Mouse (Mus musculus): ENCODE results near the gene Nkap. TPM values are rescaled to one million over a fixed set of nuclear protein-coding genes. Genes with fewer than 3 reads are reported as not detected.
A peak's percentile ranks its signal among the peaks of the same experiment; 100 is the strongest.
"Not testable (repeated sequence)": the region's sequence is repeated elsewhere in the genome, so short reads cannot be mapped to it uniquely, and the experiment has no call there.

The Nkap gene
- 23.9 and 25.7 TPM in 2 replicates for polyA plus RNA-seq (2016; fragmentation: Nextera tagmentation; extraction: Ambion mirVana)

GRCm38 (mm10) chrX:37126671-37127358, at the start of gene Nkap:
Gene Nkap (plus strand): TSS chrX:37126795.
- Histone ChIP-seq H3K27me3 (no peaks in the 10 kb centered on the region), H3K4me2 (replicated peaks) (peak within 1 kb of the TSS; percentile 54), H3K4me1 (peaks cover 10% of the 10 kb centered on the region), H3K36me3 (no peaks in the 10 kb centered on the region), H3K9ac (peak within 1 kb of the TSS; percentile 79), H3K4me3 (peak within 1 kb of the TSS; percentile 58), H3K27ac (peak within 1 kb of the TSS; percentile 81), H3K9me3 (replicated peaks) (no peaks in the 10 kb centered on the region)
- ATAC-seq (ENCODE audit: low FRiP score) = peak; percentile 89
- WGBS = 21% methylated on average over 55 of the region's 58 CpGs

GRCm38 (mm10) chrX:37080345-37080744, 46.2 kb upstream of the Nkap start:
- not testable (repeated sequence) for H3K9me3 ChIP-seq (replicated peaks); H3K27ac ChIP-seq; ATAC-seq (ENCODE audit: low FRiP score); H3K36me3 ChIP-seq; H3K4me1 ChIP-seq; H3K4me2 ChIP-seq (replicated peaks); H3K9ac ChIP-seq; H3K4me3 ChIP-seq; H3K27me3 ChIP-seq
- 62% methylated on average over 4 of the region's 4 CpGs for WGBS

GRCm38 (mm10) chrX:37081194-37081593, 45.4 kb upstream of the Nkap start:
- Histone ChIP-seq H3K4me1 (peaks cover 10% of the 10 kb centered on the region; the same call in 1 of the 2 replicates), H3K36me3 (peaks cover 8% of the 10 kb centered on the region; the same call in 1 of the 2 replicates), H3K27ac (no peak overlapping the region), H3K9ac (no peak overlapping the region), H3K4me2 (replicated peaks) (no peak overlapping the region), H3K27me3 (no peaks in the 10 kb centered on the region), H3K4me3 (no peak overlapping the region), H3K9me3 (replicated peaks) (no peaks in the 10 kb centered on the region)
- 55% methylated on average over 6 of the region's 6 CpGs for WGBS
- no peak for ATAC-seq (ENCODE audit: low FRiP score)

- peak overlapping the region; percentile 64 for H3K4me2 ChIP-seq (replicated peaks)
- peaks cover 8% of the 10 kb centered on the region; the same call in 1 of the 2 replicates for H3K36me3 ChIP-seq
- ATAC-seq (ENCODE audit: low FRiP score) = peak; percentile 15; the same call in 1 of the 2 replicates
- 18% methylated on average over 19 of the region's 19 CpGs for WGBS
- no peaks in the 10 kb centered on the region for H3K27me3 ChIP-seq
- no peaks in the 10 kb centered on the region for H3K9me3 ChIP-seq (replicated peaks)
- peak overlapping the region; percentile 73 for H3K9ac ChIP-seq
- H3K4me3 ChIP-seq = peak overlapping the region; percentile 53
- H3K27ac ChIP-seq = peak overlapping the region; percentile 86
- H3K4me1 ChIP-seq = peaks cover 10% of the 10 kb centered on the region; the same call in 1 of the 2 replicates
Measured at GRCm38 (mm10) chrX:37084318-37084926, 42.2 kb upstream of the Nkap start.

- peak within 1 kb of the TSS; percentile 64 for H3K4me2 ChIP-seq (replicated peaks)
Measured at GRCm38 (mm10) chrX:37084927-37085660, 41.5 kb upstream of the Nkap start, which contains the start of gene Rpl39. Gene Rpl39 (minus strand): TSS chrX:37085402.

GRCm38 (mm10) chrX:37085665-37086064, 40.9 kb upstream of the Nkap start:
- Histone ChIP-seq H3K27me3 (no peaks in the 10 kb centered on the region), H3K4me1 (peaks cover 10% of the 10 kb centered on the region; the same call in 1 of the 2 replicates), H3K36me3 (peaks cover 8% of the 10 kb centered on the region; the same call in 1 of the 2 replicates), H3K9me3 (replicated peaks) (no peaks in the 10 kb centered on the region), H3K27ac (peak overlapping the region; percentile 86), H3K4me3 (peak overlapping the region; percentile 53), H3K9ac (no peak overlapping the region), H3K4me2 (replicated peaks) (peak overlapping the region; percentile 42)
- WGBS = 22% methylated on average over 9 of the region's 9 CpGs
- no peak; the same call in 1 of the 2 replicates for ATAC-seq (ENCODE audit: low FRiP score)

More at GRCm38 (mm10) chrX:37084927-37085660, 41.5 kb upstream of the Nkap start, which contains the start of gene Rpl39:
- 19% methylated on average over 38 of the region's 38 CpGs for WGBS
- Histone ChIP-seq H3K27ac (peak within 1 kb of the TSS; percentile 86), H3K4me3 (peak within 1 kb of the TSS; percentile 53), H3K36me3 (peaks cover 8% of the 10 kb centered on the region; the same call in 1 of the 2 replicates), H3K4me1 (peaks cover 10% of the 10 kb centered on the region; the same call in 1 of the 2 replicates), H3K9me3 (replicated peaks) (no peaks in the 10 kb centered on the region), H3K9ac (peak within 1 kb of the TSS; percentile 73), H3K27me3 (no peaks in the 10 kb centered on the region)
- ATAC-seq (ENCODE audit: low FRiP score) = peak; percentile 96

- no peak overlapping the region for H3K4me2 ChIP-seq (replicated peaks)
- no peak overlapping the region for H3K27ac ChIP-seq
- WGBS = 79% methylated on average over 1 of the region's 1 CpGs
- H3K4me3 ChIP-seq = no peak overlapping the region
- ATAC-seq (ENCODE audit: low FRiP score) = no peak
- H3K9ac ChIP-seq = no peak overlapping the region
- H3K36me3 ChIP-seq = 0 out of 2 replicates have a peak, but pooled peaks cover 3% of the 10 kb centered on the region
- H3K4me1 ChIP-seq = no peaks in the 10 kb centered on the region
- no peaks in the 10 kb centered on the region for H3K9me3 ChIP-seq (replicated peaks)
- no peaks in the 10 kb centered on the region for H3K27me3 ChIP-seq
Measured at GRCm38 (mm10) chrX:37088778-37089177, 37.8 kb upstream of the Nkap start.

- no peak overlapping the region for H3K4me3 ChIP-seq
- H3K9me3 ChIP-seq (replicated peaks) = no peaks in the 10 kb centered on the region
- 88% methylated on average over 3 of the region's 3 CpGs for WGBS
- H3K4me1 ChIP-seq = no peaks in the 10 kb centered on the region
- H3K27ac ChIP-seq = no peak overlapping the region
- H3K36me3 ChIP-seq = 0 out of 2 replicates have a peak, but pooled peaks cover 3% of the 10 kb centered on the region
- H3K4me2 ChIP-seq (replicated peaks) = no peak overlapping the region
- H3K27me3 ChIP-seq = no peaks in the 10 kb centered on the region
- no peak for ATAC-seq (ENCODE audit: low FRiP score)
- no peak overlapping the region for H3K9ac ChIP-seq
Measured at GRCm38 (mm10) chrX:37091457-37091856, 35.1 kb upstream of the Nkap start.

GRCm38 (mm10) chrX:37095106-37095768, 31.4 kb upstream of the Nkap start:
- H3K9ac ChIP-seq = no peak overlapping the region
- no peaks in the 10 kb centered on the region for H3K4me1 ChIP-seq
- WGBS = 91% methylated on average over 11 of the region's 11 CpGs
- H3K4me3 ChIP-seq = no peak overlapping the region
- no peaks in the 10 kb centered on the region for H3K27me3 ChIP-seq
- H3K9me3 ChIP-seq (replicated peaks) = no peaks in the 10 kb centered on the region
- ATAC-seq (ENCODE audit: low FRiP score) = no peak
- no peak overlapping the region for H3K27ac ChIP-seq
- 0 out of 2 replicates have a peak, but pooled peaks cover 10% of the 10 kb centered on the region for H3K36me3 ChIP-seq
- H3K4me2 ChIP-seq (replicated peaks) = no peak overlapping the region

- WGBS = 93% methylated on average over 3 of the region's 3 CpGs
- Histone ChIP-seq H3K4me3 (no peak overlapping the region), H3K27ac (no peak overlapping the region), H3K9me3 (replicated peaks) (no peaks in the 10 kb centered on the region), H3K27me3 (no peaks in the 10 kb centered on the region), H3K4me2 (replicated peaks) (no peak overlapping the region), H3K4me1 (no peaks in the 10 kb centered on the region), H3K36me3 (0 out of 2 replicates have a peak, but pooled peaks cover 6% of the 10 kb centered on the region), H3K9ac (no peak overlapping the region)
- no peak for ATAC-seq (ENCODE audit: low FRiP score)
Measured at GRCm38 (mm10) chrX:37098681-37099080, 27.9 kb upstream of the Nkap start.

- no peak overlapping the region for H3K9ac ChIP-seq
- no peak for ATAC-seq (ENCODE audit: low FRiP score)
Measured at GRCm38 (mm10) chrX:37103826-37104225, 22.8 kb upstream of the Nkap start.

More at GRCm38 (mm10) chrX:37103826-37104225, 22.8 kb upstream of the Nkap start:
- Histone ChIP-seq H3K27me3 (no peaks in the 10 kb centered on the region), H3K36me3 (0 out of 2 replicates have a peak, but pooled peaks cover 3% of the 10 kb centered on the region), H3K4me1 (no peaks in the 10 kb centered on the region), H3K27ac (no peak overlapping the region), H3K4me3 (no peak overlapping the region), H3K9me3 (replicated peaks) (no peaks in the 10 kb centered on the region), H3K4me2 (replicated peaks) (no peak overlapping the region)
- 77% methylated on average over 2 of the region's 2 CpGs for WGBS

Measured in hindbrain, embryonic 12.5 days (tissue).